Mouse (Mus musculus) bone marrow, adult 2 months (tissue): Measurements from ENCODE around the gene Hcst. TPM values are rescaled to one million over a fixed set of nuclear protein-coding genes. Genes with fewer than 3 reads are reported as not detected.

Source experiments
- H3K27ac ChIP-seq: fragments of 200-500 bp; 2 replicates; pipeline ENCODE4 v1.5.1; 2012; ENCODE audit warnings: low read depth, mild to moderate bottlenecking, control low read depth, inconsistent platforms, low read length; ENCODE audit not compliant: control insufficient read depth, poor library complexity, insufficient read depth
- H3K4me1 ChIP-seq: fragments of 200-500 bp; 2 replicates; pipeline ENCODE4 v1.6.1; 2011; ENCODE audit warnings: low read length; ENCODE audit not compliant: control insufficient read depth, insufficient read depth
- H3K4me3 ChIP-seq: fragments of 200-500 bp; replicated peaks from 2 replicates; pipeline ENCODE3; 2011; ENCODE audit warnings: mild to moderate bottlenecking, low read depth, low read length, control low read depth; ENCODE audit not compliant: control insufficient read depth
- CTCF ChIP-seq: fragments of 200-500 bp; IDR thresholded peaks from 2 replicates; pipeline ENCODE4 v1.5.1; 2011; ENCODE audit warnings: low read length, control low read depth; ENCODE audit not compliant: control insufficient read depth, insufficient read depth
- POLR2A ChIP-seq: fragments of 200-500 bp; IDR thresholded peaks from 2 replicates; pipeline ENCODE4 v1.6.1; 2011; ENCODE audit warnings: low read depth, mild to moderate bottlenecking, control low read depth, low read length, borderline replicate concordance; ENCODE audit not compliant: control insufficient read depth
- WGBS: fragments of 180-500 bp; shearing (Covaris S2); methylation state at CpG from one replicate; pipeline ENCODE4 v1.1.7; 2018; 5-methylcytosine and 5-hydroxymethylcytosine counted together
- polyA plus RNA-seq: library from polyadenylated mRNA; stranded (reverse); fragments of >200 nt; gene quantifications from 2 replicates; pipeline ENCODE4 v1.2.4, GENCODE M21; 2011; ENCODE audit warnings: low replicate concordance; ENCODE audit not compliant: missing spikeins, insufficient read depth, insufficient read length

Gene Hcst
- polyA plus RNA-seq, 1 experiment = 107 TPM

- no peak overlapping the region for H3K27ac ChIP-seq
- H3K4me3 ChIP-seq = no peak overlapping the region
- H3K4me1 ChIP-seq = peaks cover 1% of the 10 kb centered on the region; the same call in 1 of the 2 replicates
- TF ChIP-seq CTCF (no peak), POLR2A (no peak)
- 5% methylated on average over 9 of the region's 9 CpGs for WGBS
These were observed 36.8 kb upstream of the Hcst start for GRCm38 (mm10) chr7:30456487-30456886.

GRCm38 (mm10) chr7:30454259-30454658 lies 34.6 kb upstream of the Hcst start:
- no peak overlapping the region for H3K27ac ChIP-seq
- no peak for TF ChIP-seq CTCF
- TF ChIP-seq POLR2A = no peak
- 13% methylated on average over 6 of the region's 6 CpGs for WGBS
- H3K4me3 ChIP-seq = no peak overlapping the region
- peaks cover 1% of the 10 kb centered on the region; the same call in 1 of the 2 replicates for H3K4me1 ChIP-seq

- H3K27ac ChIP-seq = no peak overlapping the region
- no peak for TF ChIP-seq CTCF
- no peak for TF ChIP-seq POLR2A
- 2% methylated on average over 25 of the region's 25 CpGs for WGBS
- peaks cover 1% of the 10 kb centered on the region; the same call in 1 of the 2 replicates for H3K4me1 ChIP-seq
- H3K4me3 ChIP-seq = no peak overlapping the region
These were observed 34.1 kb upstream of the Hcst start for GRCm38 (mm10) chr7:30453766-30454165.

- no peak overlapping the region for H3K27ac ChIP-seq
- no peak overlapping the region for H3K4me3 ChIP-seq
- no peak for TF ChIP-seq CTCF
- no peak for TF ChIP-seq POLR2A
- H3K4me1 ChIP-seq = peaks cover 1% of the 10 kb centered on the region; the same call in 1 of the 2 replicates
- 14% methylated on average over 25 of the region's 25 CpGs for WGBS
These were observed 33.7 kb upstream of the Hcst start for GRCm38 (mm10) chr7:30453327-30453726.

GRCm38 (mm10) chr7:30450241-30450640 lies 30.6 kb upstream of the Hcst start:
- no peak overlapping the region for H3K27ac ChIP-seq
- no peak for TF ChIP-seq POLR2A
- no peak for TF ChIP-seq CTCF
- peaks cover 1% of the 10 kb centered on the region; the same call in 1 of the 2 replicates for H3K4me1 ChIP-seq
- no peak overlapping the region for H3K4me3 ChIP-seq
- WGBS = 72% methylated on average over 7 of the region's 7 CpGs

- WGBS = 1% methylated on average over 71 of the region's 72 CpGs
- TF ChIP-seq POLR2A (no peak), CTCF (no peak)
These were observed 25.5 kb upstream of the Hcst start, which contains the start of gene Aplp1 for GRCm38 (mm10) chr7:30444971-30445751. Gene Aplp1 (minus strand): TSS chr7:30445535.

GRCm38 (mm10) chr7:30444154-30444970 lies 24.7 kb upstream of the Hcst start:
- TF ChIP-seq POLR2A = no peak
- no peak for TF ChIP-seq CTCF
- 2% methylated on average over 38 of the region's 38 CpGs for WGBS
- no peak overlapping the region for H3K4me3 ChIP-seq

More at GRCm38 (mm10) chr7:30444971-30445751, 25.5 kb upstream of the Hcst start, which contains the start of gene Aplp1:
- no peak within 1 kb of the TSS for H3K27ac ChIP-seq
- H3K4me3 ChIP-seq = no peak within 1 kb of the TSS
- no peaks in the 10 kb centered on the region for H3K4me1 ChIP-seq

GRCm38 (mm10) chr7:30443696-30444095 lies 24.0 kb upstream of the Hcst start:
- H3K27ac ChIP-seq = no peak overlapping the region
- WGBS = 20% methylated on average over 9 of the region's 9 CpGs
- no peak for TF ChIP-seq POLR2A
- TF ChIP-seq CTCF = no peak
- H3K4me1 ChIP-seq = no peaks in the 10 kb centered on the region
- no peak overlapping the region for H3K4me3 ChIP-seq

More at GRCm38 (mm10) chr7:30444154-30444970, 24.7 kb upstream of the Hcst start:
- Histone ChIP-seq H3K27ac (no peak overlapping the region), H3K4me1 (no peaks in the 10 kb centered on the region)
